ENCODE assay signal across 17 mouse cellular contexts in the genomic region with DNA sequence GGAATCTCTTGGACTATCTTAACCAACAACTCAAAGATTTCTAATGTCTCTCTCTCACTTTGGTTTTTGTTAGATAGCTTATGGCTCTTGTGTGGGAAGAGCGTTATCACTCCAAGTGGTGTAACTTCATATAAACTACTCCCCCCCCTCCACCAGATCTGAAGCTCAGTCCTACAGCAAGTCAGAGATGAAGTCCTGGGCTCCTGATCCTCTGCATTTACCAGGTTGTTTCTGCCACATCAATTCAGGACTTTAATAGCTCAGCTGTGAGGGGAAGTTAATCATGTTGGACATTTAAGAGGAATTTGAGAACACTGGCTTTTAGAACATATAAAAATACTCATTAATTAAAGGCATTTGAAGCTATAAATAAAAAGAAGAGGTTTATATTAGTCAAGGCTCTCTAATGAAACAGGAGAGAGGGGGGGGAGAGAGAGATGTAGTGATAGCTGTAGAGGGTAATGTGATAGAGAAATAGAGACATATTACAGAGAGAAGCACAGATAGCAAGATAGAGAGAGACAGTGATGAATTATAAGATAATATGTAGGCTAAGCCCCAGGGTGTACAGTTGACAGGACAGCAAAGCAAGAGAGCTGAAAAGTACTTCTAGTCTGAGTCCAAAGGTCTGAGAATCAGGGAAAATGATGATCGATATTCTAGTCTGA.
"Had no signal": no experiment of that assay in that cellular context is flagged by ENCODE, and none has a peak within 500 bp of the region (broad histone marks: within the 10 kb centered on the region; RNA-seq: fewer than 3 reads in every experiment).

No protein-coding gene starts in this region.

- H3K9ac ChIP-seq: lung, embryonic 15.5 days; midbrain, embryonic 13.5 days; midbrain, embryonic 15.5 days; neural tube, embryonic 12.5 days; stomach, embryonic 15.5 days had no signal

- H3K27me3 ChIP-seq: lung, embryonic 15.5 days; megakaryocyte, embryonic 14.5 days; midbrain, embryonic 13.5 days; midbrain, embryonic 15.5 days; neural tube, embryonic 12.5 days; stomach, embryonic 15.5 days had no signal

- H3K4me1 ChIP-seq: lung, embryonic 15.5 days; megakaryocyte, embryonic 14.5 days; midbrain, embryonic 13.5 days; midbrain, embryonic 15.5 days; neural tube, embryonic 12.5 days; stomach, embryonic 15.5 days had no signal

- H3K27ac ChIP-seq: lung, embryonic 15.5 days; macrophage; midbrain, embryonic 13.5 days; midbrain, embryonic 15.5 days; neural tube, embryonic 12.5 days; stomach, embryonic 15.5 days; stomach, postnatal 0 days had no signal

- DNase-seq: lung, adult 2 months; lung, postnatal 14 days; lung, postnatal 36 days; right cerebral cortex, postnatal 14 days; thymus, adult 2 months; thymus, postnatal 25 days; thymus, postnatal 4 days had no signal

- H3K36me3 ChIP-seq: lung, embryonic 15.5 days; midbrain, embryonic 13.5 days; midbrain, embryonic 15.5 days; neural tube, embryonic 12.5 days; stomach, embryonic 15.5 days had no signal

- ATAC-seq: lung, postnatal 0 days; midbrain, embryonic 13.5 days; midbrain, embryonic 15.5 days had no signal

- H3K9me3 ChIP-seq: lung, embryonic 15.5 days; megakaryocyte, embryonic 14.5 days; midbrain, embryonic 13.5 days; midbrain, embryonic 15.5 days; neural tube, embryonic 12.5 days; stomach, embryonic 15.5 days had no signal

- H3K4me2 ChIP-seq: lung, embryonic 15.5 days; midbrain, embryonic 11.5 days; midbrain, embryonic 13.5 days; midbrain, embryonic 15.5 days; neural tube, embryonic 12.5 days; stomach, embryonic 15.5 days had no signal

- H3K4me3 ChIP-seq: lung, embryonic 15.5 days; megakaryocyte, embryonic 14.5 days; midbrain, embryonic 13.5 days; midbrain, embryonic 15.5 days; neural tube, embryonic 12.5 days; stomach, embryonic 15.5 days had no signal
